Mouse (Mus musculus): ENCODE results near the gene Tm7sf3.
"Not testable (repeated sequence)": the region's sequence is repeated elsewhere in the genome, so short reads cannot be mapped to it uniquely, and the experiment has no call there.

- TF ChIP-seq CTCF, EP300 (IDR thresholded peaks at IDR 0.05; ENCODE audit: low read depth): not testable (repeated sequence)
Measured at GRCm38 (mm10) chr6:146562461-146562860, 80.2 kb downstream of the Tm7sf3 start.
